Mouse (Mus musculus): ENCODE data around the gene Lmntd2.

DNA sequence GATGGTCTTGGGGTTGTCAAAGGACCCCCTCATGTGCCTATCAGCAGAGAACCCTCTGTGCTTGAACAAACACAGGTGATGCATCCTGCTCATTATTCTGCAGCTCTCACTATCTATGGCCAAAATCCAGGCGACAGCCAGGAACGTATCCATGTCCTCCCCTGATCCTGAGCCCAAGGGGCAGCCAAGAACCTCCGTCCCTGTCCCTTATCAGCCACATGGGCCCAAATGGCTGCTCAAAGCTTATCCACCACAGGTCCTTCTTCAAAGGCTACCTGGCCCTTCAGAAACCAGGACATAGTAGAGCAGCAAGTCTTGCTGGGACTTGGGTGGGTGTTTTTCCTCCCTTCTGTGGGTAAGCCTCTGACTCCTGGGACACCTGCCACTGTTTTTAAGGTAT, 25.7 kb downstream of the Lmntd2 start:
- TF ChIP-seq CTCF (IDR thresholded peaks at IDR 0.05; ENCODE audit: low read depth) (no peak), EP300 (IDR thresholded peaks at IDR 0.05; ENCODE audit: low read depth) (no peak)
